Mouse (Mus musculus): Measurements from ENCODE around the gene Garnl3. TPM values are rescaled to one million over a fixed set of nuclear protein-coding genes. Genes with fewer than 3 reads are reported as not detected.
"Not testable (repeated sequence)": the region's sequence is repeated elsewhere in the genome, so short reads cannot be mapped to it uniquely, and the experiment has no call there.

The Garnl3 gene
- polyA plus RNA-seq, 1 experiment from 2014 or later = 14.2 TPM

DNA sequence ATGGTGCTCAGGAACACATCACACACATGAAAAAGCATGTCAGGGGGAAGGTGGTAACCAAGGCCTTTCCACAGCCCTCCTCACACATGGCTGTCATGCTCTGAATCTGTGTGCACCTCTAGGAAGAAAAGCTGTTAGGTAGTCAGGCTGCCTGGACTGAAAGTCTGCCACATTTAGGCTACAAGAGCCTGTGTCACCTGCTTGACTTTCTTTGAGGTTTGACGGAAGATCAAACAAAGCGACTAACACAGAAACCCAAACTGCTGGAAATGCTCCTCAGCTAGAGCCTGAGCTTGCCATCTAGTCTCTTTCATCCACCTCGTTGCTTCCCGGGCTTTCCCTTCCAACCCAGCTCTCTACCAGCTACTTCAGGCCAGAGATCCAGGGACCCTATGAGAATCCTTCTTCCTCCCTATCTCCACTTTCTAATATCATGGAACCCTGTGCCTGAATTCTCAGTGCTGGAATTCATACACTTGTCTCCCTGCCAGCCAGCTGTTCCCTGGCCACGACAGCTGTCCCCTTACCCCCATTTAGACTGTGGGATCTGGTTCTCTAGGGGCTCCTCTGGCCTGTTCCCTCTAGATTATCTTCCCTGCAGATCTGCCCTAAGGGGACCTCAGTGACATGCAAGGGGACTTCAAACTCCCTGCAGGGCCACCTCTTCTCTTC, 98.9 kb downstream of the Garnl3 start:
- no peak for TF ChIP-seq CTCF (IDR thresholded peaks at IDR 0.05)
- POLR2A ChIA-PET = no interaction called here
- ATAC-seq (no peak), DNase-seq (ENCODE audit: low read depth, low spot score) (no peak)
- H3K27me3 ChIP-seq = no peaks in the 10 kb centered on the region
- in situ Hi-C loops (cut with MboI; ENCODE audit: low pct_unique_long_range_greater_than_20kb) = no loop called here
- CTCF ChIA-PET = no interaction called here

GRCm38 (mm10) chr2:33025040-33025439, 106.4 kb downstream of the Garnl3 start:
- in situ Hi-C loops (cut with MboI; ENCODE audit: low pct_unique_long_range_greater_than_20kb) = loop anchor here (5.0 kb wide), 1 partner anchor 102 kb away; no protein-coding TSS in a partner anchor
- H3K27me3 ChIP-seq = no peaks in the 10 kb centered on the region
- CTCF ChIA-PET = interaction anchor here (1.1 to 1.5 kb wide), 3 partner anchors 14 to 107 kb away, joined by 3 to 5 read pairs (median 4); partner anchors contain the start of gene Garnl3
- ATAC-seq (peak; percentile 11), DNase-seq (ENCODE audit: low read depth, low spot score) (peak; percentile 25)
- POLR2A ChIA-PET = no interaction called here
- no peak for TF ChIP-seq CTCF (IDR thresholded peaks at IDR 0.05)

GRCm38 (mm10) chr2:33024564-33024963, 106.9 kb downstream of the Garnl3 start:
- in situ Hi-C loops (cut with MboI; ENCODE audit: low pct_unique_long_range_greater_than_20kb) = no loop called here
- CTCF ChIA-PET = interaction anchor here (1.1 to 1.5 kb wide), 3 partner anchors 14 to 107 kb away, joined by 3 to 5 read pairs (median 4); partner anchors contain the start of gene Garnl3
- TF ChIP-seq CTCF (IDR thresholded peaks at IDR 0.05) = no peak
- POLR2A ChIA-PET = no interaction called here
- H3K27me3 ChIP-seq = no peaks in the 10 kb centered on the region
- DNase-seq (ENCODE audit: low read depth, low spot score) (peak; percentile 64), ATAC-seq (peak; percentile 60)

DNA sequence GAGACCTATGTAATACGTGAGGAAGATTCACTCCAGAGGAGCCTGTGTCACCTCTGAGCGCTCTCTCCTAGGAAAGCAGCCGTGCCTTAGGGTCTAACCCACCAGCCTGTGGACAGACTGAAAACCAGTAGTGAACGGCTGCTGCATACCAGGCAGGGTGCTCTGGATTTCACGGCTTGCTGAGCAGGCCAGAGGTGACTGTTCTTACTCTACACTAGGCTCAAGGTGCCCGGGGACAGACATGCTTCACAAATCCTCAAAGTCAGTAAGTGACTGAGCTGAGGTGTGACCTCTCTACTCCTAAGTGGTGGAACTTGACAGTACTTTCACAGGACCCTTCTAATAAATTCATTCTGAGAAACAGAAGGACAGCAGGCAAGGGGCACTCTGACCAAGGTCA, 108.6 kb downstream of the Garnl3 start:
- DNase-seq (ENCODE audit: low read depth, low spot score) = no peak
- in situ Hi-C loops (cut with MboI; ENCODE audit: low pct_unique_long_range_greater_than_20kb) = no loop called here
- ATAC-seq = peak; percentile 28

GRCm38 (mm10) chr2:33018026-33018425, 113.4 kb downstream of the Garnl3 start:
- ChIA-PET POLR2A (no interaction called here), CTCF (no interaction called here)
- no peak for TF ChIP-seq CTCF (IDR thresholded peaks at IDR 0.05)
- no peak for ATAC-seq
- DNase-seq (ENCODE audit: low read depth, low spot score) = no peak
- in situ Hi-C loops (cut with MboI; ENCODE audit: low pct_unique_long_range_greater_than_20kb) = no loop called here
- no peaks in the 10 kb centered on the region for H3K27me3 ChIP-seq

More for the DNA sequence above, 108.6 kb downstream of the Garnl3 start:
- TF ChIP-seq CTCF (IDR thresholded peaks at IDR 0.05) = no peak
- H3K27me3 ChIP-seq = no peaks in the 10 kb centered on the region
- ChIA-PET CTCF (no interaction called here), POLR2A (interaction anchor here (0.6 to 1.1 kb wide), 2 partner anchors 17 to 121 kb away, joined by 3 to 4 read pairs; no protein-coding TSS in a partner anchor)

DNA sequence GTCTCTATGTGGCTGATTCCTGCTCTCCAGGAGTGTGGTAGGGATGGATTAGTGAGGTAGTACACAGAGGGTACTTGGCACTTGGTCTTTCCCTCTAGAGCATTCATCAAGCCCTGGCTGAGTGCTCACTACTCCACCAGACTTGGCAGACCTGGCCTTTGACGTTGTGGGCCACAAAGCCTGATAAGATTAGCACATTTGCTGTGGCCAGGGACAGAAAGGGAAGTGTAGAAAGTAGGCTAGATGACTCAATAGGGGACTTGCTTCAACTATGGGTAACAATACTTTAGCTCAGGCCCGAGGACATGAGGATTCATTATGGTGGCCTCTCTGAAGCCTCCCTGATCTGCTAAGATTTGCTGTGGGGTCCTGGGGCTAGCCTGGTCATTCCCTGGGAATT, 114.3 kb downstream of the Garnl3 start:
- DNase-seq (ENCODE audit: low read depth, low spot score) (no peak), ATAC-seq (no peak)
- no peak for TF ChIP-seq CTCF (IDR thresholded peaks at IDR 0.05)
- in situ Hi-C loops (cut with MboI; ENCODE audit: low pct_unique_long_range_greater_than_20kb) = no loop called here
- CTCF ChIA-PET = no interaction called here
- no peaks in the 10 kb centered on the region for H3K27me3 ChIP-seq
- POLR2A ChIA-PET = no interaction called here

DNA sequence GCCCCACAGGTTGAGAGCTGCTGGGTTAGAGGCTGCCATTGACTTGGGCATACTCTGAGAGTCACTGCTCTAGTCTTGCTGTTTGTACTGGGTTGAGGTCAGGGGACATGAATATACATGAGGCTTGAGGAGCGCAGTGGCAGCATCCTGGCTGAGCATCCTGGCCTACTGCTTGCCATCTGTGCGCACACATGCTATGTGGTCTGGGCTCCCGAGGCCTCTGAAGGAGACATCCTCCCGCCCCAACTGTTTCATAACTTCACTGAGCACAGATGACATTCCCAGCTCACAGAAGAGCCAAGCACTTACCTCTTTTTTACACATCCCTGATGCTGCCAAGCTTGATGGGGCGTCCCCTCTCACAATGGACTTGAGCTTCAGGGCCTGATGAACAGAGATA, 116.6 kb downstream of the Garnl3 start:
- DNase-seq (ENCODE audit: low read depth, low spot score) = no peak
- in situ Hi-C loops (cut with MboI; ENCODE audit: low pct_unique_long_range_greater_than_20kb) = no loop called here
- no peak for TF ChIP-seq CTCF (IDR thresholded peaks at IDR 0.05)
- ChIA-PET POLR2A (no interaction called here), CTCF (no interaction called here)
- no peak for ATAC-seq
- H3K27me3 ChIP-seq = no peaks in the 10 kb centered on the region

DNA sequence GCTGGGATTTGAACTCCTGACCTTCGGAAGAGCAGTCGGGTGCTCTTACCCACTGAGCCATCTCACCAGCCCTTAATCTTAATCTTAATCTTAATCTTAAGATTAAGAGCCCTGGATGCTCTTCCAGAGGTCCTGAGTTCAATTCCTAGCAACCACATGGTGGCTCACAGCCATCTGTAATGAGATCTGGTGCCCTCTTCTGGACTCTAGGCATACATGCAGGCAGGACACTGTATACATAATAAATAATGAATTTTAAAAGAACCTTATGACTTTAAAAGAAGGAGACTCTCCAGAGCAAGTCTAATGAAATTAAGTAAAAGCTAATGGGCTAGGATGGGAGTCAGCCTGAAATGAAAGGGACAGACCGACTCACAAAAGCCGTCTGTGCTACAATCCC, 122.4 kb downstream of the Garnl3 start:
- ATAC-seq; in situ Hi-C loops (cut with MboI; ENCODE audit: low pct_unique_long_range_greater_than_20kb); POLR2A ChIA-PET; H3K27me3 ChIP-seq; DNase-seq (ENCODE audit: low read depth, low spot score): not testable (repeated sequence)
- peak; percentile 71 for TF ChIP-seq CTCF (IDR thresholded peaks at IDR 0.05)
- CTCF ChIA-PET = interaction anchor here (0.9 to 1.8 kb wide), 4 partner anchors 11 to 339 kb away, joined by 3 to 9 read pairs (median 3); no protein-coding TSS in a partner anchor

- ChIA-PET CTCF (interaction anchor here (1.4 kb wide), 1 partner anchor 11 kb away, joined by 4 read pairs; no protein-coding TSS in a partner anchor), POLR2A (no interaction called here)
- DNase-seq (ENCODE audit: low read depth, low spot score) (no peak), ATAC-seq (no peak)
- no peaks in the 10 kb centered on the region for H3K27me3 ChIP-seq
- in situ Hi-C loops (cut with MboI; ENCODE audit: low pct_unique_long_range_greater_than_20kb) = no loop called here
- no peak for TF ChIP-seq CTCF (IDR thresholded peaks at IDR 0.05)
Observed at GRCm38 (mm10) chr2:33005041-33005440, 126.4 kb downstream of the Garnl3 start.

GRCm38 (mm10) chr2:33002144-33002543, 129.3 kb downstream of the Garnl3 start:
- POLR2A ChIA-PET = no interaction called here
- CTCF ChIA-PET = no interaction called here
- in situ Hi-C loops (cut with MboI; ENCODE audit: low pct_unique_long_range_greater_than_20kb) = no loop called here
- no peak for TF ChIP-seq CTCF (IDR thresholded peaks at IDR 0.05)
- ATAC-seq = no peak
- no peak for DNase-seq (ENCODE audit: low read depth, low spot score)
- H3K27me3 ChIP-seq = no peaks in the 10 kb centered on the region

- DNase-seq (ENCODE audit: low read depth, low spot score) (no peak), ATAC-seq (no peak)
- ChIA-PET CTCF (interaction anchor here (1.0 kb wide), 1 partner anchor 12 kb away, joined by 3 read pairs; no protein-coding TSS in a partner anchor), POLR2A (no interaction called here)
- no peak for TF ChIP-seq CTCF (IDR thresholded peaks at IDR 0.05)
- no peaks in the 10 kb centered on the region for H3K27me3 ChIP-seq
- in situ Hi-C loops (cut with MboI; ENCODE audit: low pct_unique_long_range_greater_than_20kb) = loop anchor here (25.0 kb wide), 1 partner anchor 388 kb away; no protein-coding TSS in a partner anchor
Observed at GRCm38 (mm10) chr2:32999752-33000151, 131.7 kb downstream of the Garnl3 start.

Data from Patski (cell line).